Mouse (Mus musculus): ENCODE measurements around the gene Mustn1.

DNA sequence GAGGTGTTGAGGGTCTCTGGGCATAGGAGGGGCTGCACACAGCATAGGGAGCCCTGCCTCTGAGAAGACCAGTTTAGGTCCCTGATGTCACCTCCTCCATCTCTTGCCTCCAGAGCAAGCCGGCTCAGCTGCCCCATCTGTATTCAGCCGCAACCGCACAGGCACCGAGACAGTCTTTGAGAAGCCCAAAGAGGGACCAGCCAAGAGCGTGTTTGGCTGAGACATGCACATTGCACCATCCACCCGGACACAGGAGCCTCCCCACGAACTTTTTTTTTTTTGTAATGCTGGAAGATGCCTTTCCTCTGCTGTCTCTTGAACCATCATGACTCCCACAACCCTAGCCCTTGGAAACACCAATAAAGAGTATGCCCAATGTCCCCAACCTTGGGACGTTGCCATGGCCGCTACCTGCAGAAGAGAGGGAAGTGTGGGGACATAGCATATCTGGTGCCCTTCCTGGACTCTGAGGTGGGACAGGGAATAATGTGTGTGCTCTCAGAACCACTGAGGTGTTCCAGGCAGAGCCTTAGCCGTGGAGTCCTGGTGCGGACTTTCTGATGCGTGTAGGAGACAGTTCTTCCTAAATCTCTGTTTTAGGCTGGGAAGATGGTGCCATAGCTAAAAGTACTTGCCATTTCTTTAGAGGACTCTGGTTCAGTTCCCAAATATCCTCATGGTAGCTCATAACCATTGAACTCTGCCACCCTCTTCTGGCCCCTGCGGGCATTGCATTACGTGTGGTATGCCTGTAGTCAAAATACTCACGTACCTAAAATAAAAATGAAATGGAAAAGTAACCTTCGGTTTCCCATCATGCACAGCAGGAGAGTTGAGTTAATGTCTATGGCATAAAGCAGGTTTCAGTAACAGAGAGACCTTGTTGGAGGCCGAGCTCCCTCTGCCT, 2.1 kb downstream of the Mustn1 start:
- TF ChIP-seq ZKSCAN1 (IDR thresholded peaks at IDR 0.05; ENCODE audit: low read depth, low read length) = no peak
- no peak for TF ChIP-seq NELFE (IDR thresholded peaks at IDR 0.05; ENCODE audit: low read depth, low read length)
- TF ChIP-seq MYB (IDR thresholded peaks at IDR 0.05; ENCODE audit: low read depth, low read length) = no peak
- peak; percentile 74 to 84 (median 79) for TF ChIP-seq CTCF (IDR thresholded peaks at IDR 0.05 in 2 of 3, conservative IDR thresholded peaks at IDR 0.05 in 1 of 3; ENCODE audit: control insufficient read depth in 1 of 3, insufficient read depth in 1 of 3, low read depth in 2 of 3, low read length in 3 of 3, poor library complexity in 1 of 3, severe bottlenecking in 1 of 3)
- TF ChIP-seq ELF1 (IDR thresholded peaks at IDR 0.05; ENCODE audit: low read depth, low read length) = no peak

All from MEL (cell line).